ENCODE assay signal across 19 mouse cellular contexts in genomic region chr4:136158498-136158897, GRCm38 (mm10). TPM values are rescaled to one million over a fixed set of nuclear protein-coding genes. Genes with fewer than 3 reads are reported as not detected.
DNase-seq lines count a peak whose midpoint lies in the region; ATAC-seq and TF ChIP-seq lines count a peak whose summit lies in the region.
"Had no signal": no experiment of that assay in that cellular context is flagged by ENCODE, and none has a peak within 500 bp of the region (broad histone marks: within the 10 kb centered on the region; RNA-seq: fewer than 3 reads in every experiment).

No protein-coding gene starts in this region.

- 82% methylated on average over 6 of the region's 6 CpGs for WGBS in forebrain, embryonic 10.5 days
- 80% methylated on average over 6 of the region's 6 CpGs for WGBS in forebrain, embryonic 16.5 days
- 82% methylated on average over 6 of the region's 6 CpGs for WGBS in kidney, adult 2 months
- WGBS in kidney, embryonic 15.5 days: 81% methylated on average over 6 of the region's 6 CpGs
- WGBS in lung, adult 2 months: 80% methylated on average over 6 of the region's 6 CpGs

- peaks cover 34% of the 10 kb centered on the region for H3K4me1 ChIP-seq in forebrain, embryonic 10.5 days
- peaks cover 8% of the 10 kb centered on the region for H3K4me1 ChIP-seq in forebrain, embryonic 16.5 days (replicated peaks; ENCODE audit: control insufficient read depth, insufficient read depth, low read length)
- no peaks in the 10 kb centered on the region for H3K4me1 ChIP-seq in kidney, adult 2 months (ENCODE audit: control insufficient read depth, insufficient read depth, low read length)
- peaks cover 16% of the 10 kb centered on the region for H3K4me1 ChIP-seq in kidney, embryonic 15.5 days
- no peaks in the 10 kb centered on the region for H3K4me1 ChIP-seq in lung, adult 2 months (ENCODE audit: control insufficient read depth, insufficient read depth, low read length)
- H3K4me1 ChIP-seq in MEL (ENCODE audit: control insufficient read depth in 1 of 2, insufficient read depth in 2 of 2, low read length in 2 of 2): peaks cover 0 to 4% of the 10 kb centered on the region in 2 experiments; a peak in 1 of 4 replicates

- no peak for DNase-seq in forebrain, embryonic 10.5 days (ENCODE audit: extremely low spot score, low spot score)
- DNase-seq in kidney, adult 2 months: no peak
- DNase-seq in lung, adult 2 months: no peak
- DNase-seq in lung, adult 18-20 months: no peak
- peak; percentile 44 for DNase-seq in MEL (ENCODE audit: low read depth, low spot score)
- no peak for DNase-seq in gastrocnemius, postnatal 10 days
- DNase-seq: adrenal gland, postnatal 25 days; cerebellum, adult 9-10 months; heart, adult 18-20 months; layer of hippocampus, postnatal 36 days; lung, postnatal 36 days; spleen, adult 18-20 months had no signal

- no peaks in the 10 kb centered on the region for H3K9me3 ChIP-seq in forebrain, embryonic 10.5 days
- no peaks in the 10 kb centered on the region for H3K9me3 ChIP-seq in forebrain, embryonic 16.5 days (ENCODE audit: control insufficient read depth, low read length)
- H3K9me3 ChIP-seq in kidney, embryonic 15.5 days (replicated peaks): no peaks in the 10 kb centered on the region
- H3K9me3 ChIP-seq in MEL (replicated peaks; ENCODE audit: insufficient read depth, low read length): no peaks in the 10 kb centered on the region
- H3K9me3 ChIP-seq: embryonic facial prominence, embryonic 15.5 days; forebrain, embryonic 12.5 days; limb, embryonic 13.5 days; midbrain, embryonic 12.5 days had no signal

- no peak overlapping the region for H3K4me2 ChIP-seq in forebrain, embryonic 16.5 days (ENCODE audit: low read length)
- H3K4me2 ChIP-seq in kidney, embryonic 15.5 days: no peak overlapping the region
- H3K4me2 ChIP-seq: embryonic facial prominence, embryonic 15.5 days; forebrain, embryonic 12.5 days; limb, embryonic 13.5 days; midbrain, embryonic 12.5 days had no signal

- no peak for TF ChIP-seq EP300 in MEL (IDR thresholded peaks at IDR 0.05; ENCODE audit: low read depth in 1 of 2, low read length in 2 of 2)

- no peak overlapping the region for H3K4me3 ChIP-seq in forebrain, embryonic 10.5 days
- no peak overlapping the region for H3K4me3 ChIP-seq in forebrain, embryonic 16.5 days (replicated peaks; ENCODE audit: low read length)
- no peak overlapping the region for H3K4me3 ChIP-seq in kidney, adult 2 months (ENCODE audit: insufficient read depth, low read depth, low read length)
- no peak overlapping the region for H3K4me3 ChIP-seq in kidney, embryonic 15.5 days (replicated peaks)
- H3K4me3 ChIP-seq in lung, adult 2 months (replicated peaks; ENCODE audit: extremely low read depth, low read depth, low read length): no peak overlapping the region
- H3K4me3 ChIP-seq in MEL (ENCODE audit: control insufficient read depth in 1 of 2, insufficient read depth in 1 of 2, low read depth in 2 of 2, low read length in 2 of 2): no peak overlapping the region
- H3K4me3 ChIP-seq: embryonic facial prominence, embryonic 15.5 days; forebrain, embryonic 12.5 days; limb, embryonic 13.5 days; midbrain, embryonic 12.5 days had no signal

- H3K27ac ChIP-seq in forebrain, embryonic 10.5 days: peak overlapping the region; percentile 22; the same call in 1 of the 2 replicates
- no peak overlapping the region for H3K27ac ChIP-seq in forebrain, embryonic 16.5 days (ENCODE audit: low read length)
- no peak overlapping the region for H3K27ac ChIP-seq in kidney, adult 2 months (ENCODE audit: insufficient read depth, low read depth, low read length)
- H3K27ac ChIP-seq in kidney, embryonic 15.5 days: no peak overlapping the region
- no peak overlapping the region for H3K27ac ChIP-seq in MEL (ENCODE audit: control insufficient read depth, low read depth, low read length)
- H3K27ac ChIP-seq: embryonic facial prominence, embryonic 15.5 days; limb, embryonic 13.5 days had no signal

- no peak for ATAC-seq in forebrain, embryonic 16.5 days
- no peak for ATAC-seq in kidney, embryonic 15.5 days (replicated peaks; ENCODE audit: low FRiP score)
- ATAC-seq: activated CD4-positive, CD25-positive, alpha-beta regulatory T cell, adult 4 months had no signal

- H3K79me2 ChIP-seq in MEL (ENCODE audit: control insufficient read depth, insufficient read depth, low read length, poor library complexity): no peaks in the 10 kb centered on the region

- no peak overlapping the region for H3K9ac ChIP-seq in forebrain, embryonic 16.5 days (replicated peaks; ENCODE audit: low read depth, low read length)
- H3K9ac ChIP-seq in kidney, embryonic 15.5 days: no peak overlapping the region
- no peak overlapping the region for H3K9ac ChIP-seq in MEL (ENCODE audit: control insufficient read depth, low read depth, low read length, poor library complexity, severe bottlenecking)
- H3K9ac ChIP-seq: embryonic facial prominence, embryonic 15.5 days; forebrain, embryonic 12.5 days; limb, embryonic 13.5 days; midbrain, embryonic 12.5 days had no signal

- H3K27me3 ChIP-seq in forebrain, embryonic 10.5 days (ENCODE audit: poor library complexity, severe bottlenecking): no peaks in the 10 kb centered on the region
- no peaks in the 10 kb centered on the region for H3K27me3 ChIP-seq in forebrain, embryonic 16.5 days (replicated peaks; ENCODE audit: control insufficient read depth, insufficient read depth, low read length)
- H3K27me3 ChIP-seq in kidney, adult 2 months (replicated peaks; ENCODE audit: control insufficient read depth, insufficient read depth, low read length): no peaks in the 10 kb centered on the region
- no peaks in the 10 kb centered on the region for H3K27me3 ChIP-seq in kidney, embryonic 15.5 days
- peaks cover 3% of the 10 kb centered on the region in 2 experiments; a peak in 3 of 4 replicates for H3K27me3 ChIP-seq in MEL (ENCODE audit: control insufficient read depth in 1 of 2, insufficient read depth in 2 of 2, low read length in 2 of 2)
- H3K27me3 ChIP-seq: embryonic facial prominence, embryonic 15.5 days; forebrain, embryonic 12.5 days; limb, embryonic 13.5 days had no signal

- TF ChIP-seq RAD21 in MEL (IDR thresholded peaks at IDR 0.05; ENCODE audit: low read depth, low read length): no peak; the same call in none of the 2 replicates

- TF ChIP-seq CTCF in kidney, adult 2 months (conservative IDR thresholded peaks at IDR 0.05; ENCODE audit: insufficient read depth, insufficient read length, low read depth, low read length): 0 out of 2 replicates have a peak, but pooled peaks have one; percentile 15
- peak; percentile 21; the same call in 1 of the 2 replicates for TF ChIP-seq CTCF in lung, adult 2 months (IDR thresholded peaks at IDR 0.05; ENCODE audit: insufficient read depth, low read length)
- peak; percentile 29 to 56 (median 52) for TF ChIP-seq CTCF in MEL (IDR thresholded peaks at IDR 0.05 in 2 of 3, conservative IDR thresholded peaks at IDR 0.05 in 1 of 3; ENCODE audit: control insufficient read depth in 1 of 3, insufficient read depth in 1 of 3, low read depth in 2 of 3, low read length in 3 of 3, poor library complexity in 1 of 3, severe bottlenecking in 1 of 3)

- no peaks in the 10 kb centered on the region for H3K36me3 ChIP-seq in forebrain, embryonic 10.5 days (replicated peaks)
- no peaks in the 10 kb centered on the region for H3K36me3 ChIP-seq in forebrain, embryonic 16.5 days (ENCODE audit: control insufficient read depth, insufficient read depth)
- no peaks in the 10 kb centered on the region for H3K36me3 ChIP-seq in kidney, adult 2 months (ENCODE audit: control insufficient read depth, insufficient read depth, low read length)
- H3K36me3 ChIP-seq in kidney, embryonic 15.5 days: no peaks in the 10 kb centered on the region
- H3K36me3 ChIP-seq in MEL (ENCODE audit: control insufficient read depth in 1 of 2, insufficient read depth in 2 of 2, low read length in 2 of 2): no peaks in the 10 kb centered on the region
- H3K36me3 ChIP-seq: embryonic facial prominence, embryonic 15.5 days; forebrain, embryonic 12.5 days; limb, embryonic 13.5 days; midbrain, embryonic 12.5 days had no signal

- TF ChIP-seq POLR2A in kidney, adult 2 months (IDR thresholded peaks at IDR 0.05; ENCODE audit: low read depth, low read length): no peak
- no peak for TF ChIP-seq POLR2A in lung, adult 2 months (IDR thresholded peaks at IDR 0.05; ENCODE audit: borderline replicate concordance, extremely low read depth, low read depth, low read length)
- no peak for TF ChIP-seq POLR2A in MEL (IDR thresholded peaks at IDR 0.05; ENCODE audit: control insufficient read depth in 1 of 2, insufficient read depth in 1 of 2, low read depth in 1 of 2, low read length in 2 of 2, poor library complexity in 1 of 2)

RNA-seq across cellular contexts. Expression of gene E2f2, which starts 13.7 kb away (rescaled TPM):
- polyA plus RNA-seq in forebrain, embryonic 10.5 days (2016; fragmentation: Nextera tagmentation; extraction: Ambion mirVana): 10.3 and 11.4 TPM in 2 replicates
- polyA plus RNA-seq in forebrain, embryonic 16.5 days (2015; fragmentation: Nextera tagmentation; extraction: Ambion mirVana): 3.9 and 4.3 TPM in 2 replicates
- polyA plus RNA-seq in kidney, adult 2 months (2012; rRNA removed): 2.1 and 2.2 TPM in 2 replicates
- 9.7 and 10.5 TPM in 2 replicates for polyA plus RNA-seq in kidney, embryonic 15.5 days (2015; fragmentation: Nextera tagmentation; extraction: Ambion mirVana)
- polyA plus RNA-seq in lung, adult 2 months (2012; rRNA removed): 8.9 and 11.2 TPM in 2 replicates
- 11.2 and 12.3 TPM in 2 replicates for total RNA-seq in MEL (2012; rRNA removed)
- polyA plus RNA-seq in MEL (2012; ENCODE audit: insufficient read depth in 1 of 2, insufficient read length in 2 of 2, low read depth in 1 of 2, low replicate concordance in 2 of 2, missing spikeins in 1 of 2): 10 to 100 TPM in 1 of 2 experiments, not detected in 1; 25.4 TPM
- total RNA-seq in gastrocnemius, postnatal 10 days (2021): 10 to 100 TPM in 1 of 2 experiments, 1 to 10 TPM in 1; 6.9 to 11.0 TPM

RNA-seq across cellular contexts. Expression of gene Id3, which starts 15.2 kb away (rescaled TPM):
- 488 and 529 TPM in 2 replicates for polyA plus RNA-seq in forebrain, embryonic 10.5 days (2016; fragmentation: Nextera tagmentation; extraction: Ambion mirVana)
- 85.1 and 102 TPM in 2 replicates for polyA plus RNA-seq in forebrain, embryonic 16.5 days (2015; fragmentation: Nextera tagmentation; extraction: Ambion mirVana)
- 259 and 289 TPM in 2 replicates for polyA plus RNA-seq in kidney, adult 2 months (2012; rRNA removed)
- polyA plus RNA-seq in kidney, embryonic 15.5 days (2015; fragmentation: Nextera tagmentation; extraction: Ambion mirVana): 862 and 905 TPM in 2 replicates
- 390 and 505 TPM in 2 replicates for polyA plus RNA-seq in lung, adult 2 months (2012; rRNA removed)
- total RNA-seq in MEL (2012; rRNA removed): 0.16 and 0.27 TPM in 2 replicates
- under 1 TPM in 1 of 2 experiments, not detected in 1; 0.17 TPM for polyA plus RNA-seq in MEL (2012; ENCODE audit: insufficient read depth in 1 of 2, insufficient read length in 2 of 2, low read depth in 1 of 2, low replicate concordance in 2 of 2, missing spikeins in 1 of 2)
- total RNA-seq in gastrocnemius, postnatal 10 days (2021): 10 to 100 TPM; 33.3 to 48.8 TPM

RNA-seq across cellular contexts. Expression of gene Asap3, which starts 47.7 kb away (rescaled TPM):
- polyA plus RNA-seq in forebrain, embryonic 10.5 days (2016; fragmentation: Nextera tagmentation; extraction: Ambion mirVana): 4.7 and 5.2 TPM in 2 replicates
- polyA plus RNA-seq in forebrain, embryonic 16.5 days (2015; fragmentation: Nextera tagmentation; extraction: Ambion mirVana): 3.7 and 4.1 TPM in 2 replicates
- 5.7 and 7.0 TPM in 2 replicates for polyA plus RNA-seq in kidney, adult 2 months (2012; rRNA removed)
- 4.5 and 6.0 TPM in 2 replicates for polyA plus RNA-seq in kidney, embryonic 15.5 days (2015; fragmentation: Nextera tagmentation; extraction: Ambion mirVana)
- polyA plus RNA-seq in lung, adult 2 months (2012; rRNA removed): 8.7 and 9.3 TPM in 2 replicates
- 0.03 and 0.04 TPM in 2 replicates for total RNA-seq in MEL (2012; rRNA removed)
- under 1 TPM in 1 of 2 experiments, not detected in 1; 0.33 TPM for polyA plus RNA-seq in MEL (2012; ENCODE audit: insufficient read depth in 1 of 2, insufficient read length in 2 of 2, low read depth in 1 of 2, low replicate concordance in 2 of 2, missing spikeins in 1 of 2)
- 10 to 100 TPM in 1 of 2 experiments, 1 to 10 TPM in 1; 7.2 to 10.1 TPM for total RNA-seq in gastrocnemius, postnatal 10 days (2021)

Comparison
In these comparisons a context has a peak if more than half of its experiments do, and no peak if none do; other contexts are left out.
1. RNA of gene Id3, which starts 15.2 kb away (polyA plus RNA-seq): 862 to 905 TPM in kidney, embryonic 15.5 days, 488 to 529 TPM in forebrain, embryonic 10.5 days, 390 to 505 TPM in lung, adult 2 months, 259 to 289 TPM in kidney, adult 2 months and 85.1 to 102 TPM in forebrain, embryonic 16.5 days; 0.17 TPM in MEL; every median in the first group is over 10 times any median in the second.
2. Peak in every context shown above with its lines, with median percentiles within 50 percentile points of each other: CTCF ChIP-seq.